Mouse (Mus musculus): ENCODE measurements around the gene Bcas3.

Bcas3 gene

DNA sequence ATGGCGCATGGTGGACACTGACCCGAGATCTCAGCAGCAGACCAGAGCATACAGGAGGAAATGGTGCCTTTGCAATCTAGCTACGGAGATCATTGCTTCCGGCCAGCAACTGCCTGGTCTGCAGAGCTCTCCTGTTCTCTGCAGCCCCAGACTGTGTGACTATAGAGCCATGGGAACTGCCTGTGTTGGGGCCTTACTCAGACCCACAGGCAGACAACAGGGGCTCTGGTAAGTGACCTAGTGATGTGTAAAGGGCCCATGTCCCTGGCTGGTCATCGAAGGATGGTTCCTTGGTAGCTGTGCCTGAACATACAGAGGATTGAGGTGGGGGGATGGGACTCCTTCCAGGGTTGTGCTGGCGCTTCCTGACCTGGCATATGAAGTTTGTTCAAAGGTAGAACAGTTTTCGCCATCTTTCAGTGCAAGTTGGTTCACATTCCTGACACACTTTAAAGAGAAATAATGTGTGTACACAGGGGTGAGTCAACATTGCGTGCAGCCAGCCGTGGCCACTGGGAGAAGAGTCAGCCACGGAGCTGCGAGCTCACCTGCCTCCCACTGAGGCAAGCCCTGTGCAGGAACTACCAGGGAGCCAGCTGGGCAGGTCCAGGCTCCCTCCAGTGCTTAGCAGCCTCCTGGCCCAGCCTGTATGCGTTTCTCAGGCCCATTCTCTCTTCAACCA lies 439.7 kb downstream of the Bcas3 start:
- DNase-seq (ENCODE audit: low spot score in 2 of 2), result peak in 1 of 2 experiments; percentile 53

GRCm38 (mm10) chr11:85799456-85799855 lies 446.5 kb downstream of the Bcas3 start:
- DNase-seq (ENCODE audit: low spot score in 2 of 2), result no peak

DNA sequence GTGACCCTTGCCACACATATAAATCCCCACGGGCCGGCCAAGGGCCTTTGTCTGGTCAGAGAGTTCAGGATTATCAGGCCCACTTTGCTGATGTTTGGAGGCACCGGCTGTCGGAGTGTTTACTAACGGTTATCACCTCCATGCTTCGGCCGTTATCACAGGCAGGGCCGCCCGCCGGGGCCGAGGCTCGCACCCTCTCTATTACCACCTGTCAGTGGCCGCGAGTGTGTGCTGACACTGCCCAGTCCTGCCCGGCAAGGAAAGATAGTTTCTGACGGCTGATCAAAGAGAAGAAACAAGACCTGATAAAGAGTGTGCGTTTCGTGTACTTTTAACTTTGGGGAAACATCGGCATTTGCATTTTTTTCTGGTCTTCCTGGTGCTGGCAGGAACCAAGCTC lies 446.9 kb downstream of the Bcas3 start:
- no peak for DNase-seq (ENCODE audit: low spot score in 2 of 2)

DNA sequence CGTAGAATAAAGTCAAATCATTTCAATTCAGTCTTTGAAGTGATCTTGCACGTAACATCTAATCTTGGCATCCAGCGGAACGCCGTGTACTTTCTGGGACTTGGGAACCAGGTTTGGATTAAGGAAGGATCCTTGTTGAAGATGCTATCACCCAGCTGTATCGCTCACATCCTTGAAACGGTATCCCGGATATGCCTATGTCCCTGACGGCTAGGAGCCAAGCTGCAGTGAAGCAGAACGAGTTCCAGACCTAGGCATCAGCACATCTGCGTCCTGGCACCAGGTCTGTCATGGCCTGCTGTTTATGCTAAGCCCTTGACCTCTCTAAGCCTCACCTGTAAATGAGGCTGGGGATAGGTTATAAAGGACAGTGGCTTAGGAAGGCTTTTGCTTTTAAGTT lies 447.4 kb downstream of the Bcas3 start:
- DNase-seq (ENCODE audit: low spot score in 2 of 2), result no peak

DNA sequence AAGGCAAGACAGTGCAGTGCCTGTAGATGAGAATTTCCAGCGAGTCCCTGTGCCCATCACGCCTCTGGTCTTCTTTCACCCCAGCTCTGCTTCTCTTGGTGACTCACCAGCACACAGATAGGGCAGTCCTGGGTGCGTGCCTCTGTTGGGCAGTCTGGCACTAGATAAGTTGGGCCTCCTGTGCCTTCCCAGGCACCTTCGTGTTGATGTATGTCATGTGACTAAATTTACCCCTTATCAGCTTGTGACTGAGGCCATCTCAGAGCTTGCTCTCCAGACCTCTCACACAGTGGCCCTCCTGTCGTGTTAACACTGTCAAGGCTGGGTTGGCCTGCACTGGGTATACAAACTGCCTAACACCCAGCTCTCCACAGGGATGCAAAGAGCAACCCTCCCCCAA lies 451.1 kb downstream of the Bcas3 start:
- no peak for DNase-seq (ENCODE audit: low spot score in 2 of 2)

GRCm38 (mm10) chr11:85805779-85806178 lies 452.8 kb downstream of the Bcas3 start:
- no peak for DNase-seq (ENCODE audit: low spot score in 2 of 2)

GRCm38 (mm10) chr11:85807353-85807752 lies 454.4 kb downstream of the Bcas3 start:
- no peak for DNase-seq (ENCODE audit: low spot score in 2 of 2)

DNA sequence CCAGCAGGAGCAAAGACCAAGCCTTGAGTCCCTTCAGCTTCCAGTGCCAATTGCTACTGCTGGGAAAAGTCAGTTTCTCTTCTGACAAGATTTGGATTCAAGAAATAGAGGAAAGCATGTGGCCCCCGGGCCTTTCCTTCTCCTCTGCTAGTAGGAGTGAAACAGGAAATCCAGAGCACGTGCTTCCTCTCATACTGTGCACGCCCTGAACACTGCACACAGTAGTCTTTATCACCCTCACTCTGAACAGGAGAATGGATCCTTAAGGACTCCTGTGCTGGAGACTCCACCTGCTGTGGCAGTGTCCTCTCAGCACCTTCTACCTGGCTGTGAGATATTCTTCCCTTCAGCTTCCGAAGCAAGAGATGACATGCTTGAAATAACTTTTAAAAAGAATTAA lies 458.3 kb downstream of the Bcas3 start:
- no peak for DNase-seq (ENCODE audit: low spot score in 2 of 2)

DNA sequence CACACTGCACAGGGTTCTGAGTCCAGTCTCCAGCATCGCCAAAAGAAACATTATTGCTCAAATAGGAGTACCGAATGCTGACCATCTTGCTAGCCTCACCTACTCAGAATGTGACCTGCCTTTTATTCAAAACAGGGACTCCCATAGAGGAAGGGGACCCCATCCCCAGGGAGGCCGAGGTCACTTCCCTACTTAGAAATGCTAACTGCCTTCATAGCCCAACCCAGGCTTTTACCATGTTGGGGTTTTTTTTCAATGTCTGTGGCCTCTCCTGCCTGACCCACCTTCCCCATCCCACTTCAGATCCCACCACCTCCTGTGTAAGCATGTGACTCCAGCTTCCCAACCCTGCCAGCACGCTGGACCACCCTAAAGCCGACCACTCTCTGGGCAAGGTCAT lies 458.7 kb downstream of the Bcas3 start:
- no peak for DNase-seq (ENCODE audit: low spot score in 2 of 2)

DNA sequence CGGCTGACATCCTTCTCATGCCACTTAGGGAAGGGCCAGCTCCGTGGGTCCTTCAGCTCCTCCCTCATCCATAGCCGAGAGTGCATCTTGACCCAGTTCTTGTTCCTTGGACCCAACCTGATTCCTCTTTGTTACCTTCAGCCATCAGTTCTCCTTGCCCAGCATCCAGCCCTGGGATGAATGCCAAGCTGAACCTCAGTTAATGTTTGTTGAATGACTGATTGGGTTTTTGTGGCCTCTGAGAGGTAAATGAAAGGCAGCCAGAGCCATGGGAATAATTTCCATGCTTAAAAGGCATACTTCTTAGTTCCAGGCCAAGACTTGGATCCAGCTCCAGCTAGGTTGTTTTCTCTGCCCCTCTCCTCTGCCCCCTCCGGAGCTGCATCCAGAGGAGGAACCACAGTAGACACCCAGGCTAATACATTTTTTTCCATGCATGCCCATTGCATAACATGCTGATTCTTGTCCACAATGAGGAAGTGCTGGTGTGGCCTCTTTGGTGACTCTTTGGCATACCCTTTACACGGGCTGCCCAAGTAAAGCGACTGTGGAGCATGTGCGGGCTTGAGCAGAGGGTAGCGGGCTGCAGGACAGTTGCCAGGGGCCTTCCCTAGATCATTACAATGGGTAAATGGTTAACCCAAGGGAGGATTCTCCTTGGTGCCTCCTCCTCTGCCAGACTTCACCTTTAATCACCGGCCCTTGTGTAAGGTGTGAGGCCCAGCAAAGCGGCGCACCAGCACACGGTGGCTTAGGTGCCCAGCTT lies 459.4 kb downstream of the Bcas3 start:
- DNase-seq (ENCODE audit: low spot score in 2 of 2), result no peak

- no peak for DNase-seq (ENCODE audit: low spot score in 2 of 2)
Measured at GRCm38 (mm10) chr11:85814678-85815077, 461.7 kb downstream of the Bcas3 start.

DNA sequence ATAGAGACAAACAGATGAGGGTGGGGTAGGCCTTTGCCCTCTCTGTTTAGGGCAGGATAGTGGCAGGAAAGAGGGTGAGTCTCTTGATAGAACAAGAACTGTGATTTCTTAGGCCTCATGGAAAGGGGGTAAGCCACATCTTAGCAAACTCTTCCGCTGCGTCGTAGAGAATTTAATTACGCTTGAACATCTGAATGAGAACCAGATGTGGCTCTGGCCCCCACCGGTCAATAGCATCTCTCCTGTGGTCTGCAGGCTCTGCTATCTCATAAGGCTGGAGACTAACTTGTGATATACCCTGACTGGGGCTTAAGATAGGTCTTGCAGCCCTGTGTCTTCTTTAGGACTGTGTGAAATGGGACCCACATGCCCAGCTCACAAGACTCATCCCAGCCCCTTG lies 463.5 kb downstream of the Bcas3 start:
- no peak for DNase-seq (ENCODE audit: low spot score in 2 of 2)

DNA sequence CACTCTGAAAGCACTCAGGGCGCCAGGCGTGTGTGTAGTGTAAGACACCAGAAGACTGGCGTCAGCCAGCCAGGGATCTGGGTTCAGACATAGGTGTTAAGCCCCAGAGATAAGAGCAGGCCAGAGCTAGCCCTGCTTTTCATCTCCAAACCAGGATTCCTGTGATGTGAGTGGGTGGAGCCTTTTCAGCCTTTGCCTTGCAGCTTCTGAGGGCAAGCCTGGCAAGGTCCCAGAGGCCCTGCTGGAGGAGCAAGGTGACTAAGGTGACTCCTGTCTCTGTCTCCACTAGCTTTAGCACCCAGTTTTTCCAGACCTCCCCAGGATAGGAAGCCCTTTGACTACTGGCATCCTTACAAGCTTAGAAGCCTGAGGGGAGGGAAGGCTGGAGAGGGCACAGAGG lies 465.4 kb downstream of the Bcas3 start:
- DNase-seq (ENCODE audit: low spot score in 2 of 2), result no peak

DNA sequence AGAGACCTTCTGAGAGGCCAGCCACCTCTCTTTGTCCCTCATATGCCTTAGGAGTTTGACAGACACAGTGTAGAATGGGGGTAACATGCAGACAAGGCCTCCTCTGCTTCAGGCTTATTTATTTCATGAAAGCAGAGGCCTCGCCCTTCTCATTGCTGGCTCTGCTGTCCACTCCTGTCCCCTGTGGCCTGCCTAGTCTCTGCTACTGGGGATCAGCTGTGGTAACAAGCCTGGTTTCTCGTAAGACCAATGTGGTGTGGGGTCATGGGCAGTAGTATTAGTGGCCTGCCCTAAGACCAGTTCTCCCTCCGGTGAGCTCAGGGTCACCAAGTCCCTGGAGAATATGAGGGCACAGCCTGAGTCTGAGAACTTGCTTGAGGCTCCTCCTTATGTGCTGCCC lies 468.0 kb downstream of the Bcas3 start:
- DNase-seq (ENCODE audit: low spot score in 2 of 2), result no peak

GRCm38 (mm10) chr11:85821659-85822058 lies 468.7 kb downstream of the Bcas3 start:
- DNase-seq (ENCODE audit: low spot score in 2 of 2), result no peak

DNA sequence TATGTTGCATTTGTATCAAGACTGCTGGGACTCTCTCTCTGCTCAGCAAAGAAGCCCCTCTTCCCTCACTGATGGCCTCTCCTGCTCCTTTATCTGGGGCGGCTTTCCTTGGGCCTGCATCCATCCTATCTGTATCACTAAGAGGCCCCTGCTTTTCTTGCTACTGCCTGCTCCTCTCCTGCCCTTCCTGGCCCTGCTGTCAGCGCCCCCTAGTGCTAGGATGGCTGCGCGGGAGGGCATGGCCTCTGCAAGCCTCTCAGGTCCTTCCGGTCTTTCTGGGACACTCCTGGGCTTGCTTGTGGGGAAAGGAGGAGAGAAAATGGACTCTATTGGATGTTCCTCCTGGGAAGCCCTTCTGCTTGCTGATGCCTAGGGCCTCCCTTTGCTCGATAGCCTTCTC lies 470.2 kb downstream of the Bcas3 start:
- peak; percentile 79 to 90 for DNase-seq (ENCODE audit: low spot score in 2 of 2)

- no peak for DNase-seq (ENCODE audit: low spot score in 2 of 2)
Measured at GRCm38 (mm10) chr11:85823794-85824193, 470.8 kb downstream of the Bcas3 start.

GRCm38 (mm10) chr11:85825031-85825430 lies 472.1 kb downstream of the Bcas3 start:
- DNase-seq (ENCODE audit: low spot score in 2 of 2), result no peak

DNA sequence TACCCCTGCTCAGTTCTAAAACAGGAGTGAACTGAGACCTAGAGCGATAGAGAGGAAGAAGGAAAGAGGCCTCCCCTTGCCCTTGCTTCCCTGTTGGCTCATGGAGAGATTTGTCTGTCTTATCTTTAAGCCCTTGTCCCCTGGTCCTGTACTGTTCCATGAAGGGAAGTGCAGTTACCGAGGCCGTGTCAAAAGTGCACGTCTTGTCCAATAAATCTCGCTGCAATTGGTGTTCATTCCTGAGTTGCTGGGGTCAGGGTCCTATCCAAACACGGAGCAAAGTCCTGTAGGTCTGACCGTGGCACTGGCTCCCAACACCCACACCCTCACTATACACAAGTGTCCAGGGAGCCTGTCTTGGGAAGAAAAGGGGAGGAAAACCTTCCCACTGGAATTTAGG lies 472.9 kb downstream of the Bcas3 start:
- DNase-seq (ENCODE audit: low spot score in 2 of 2), result no peak

GRCm38 (mm10) chr11:85827342-85827741 lies 474.4 kb downstream of the Bcas3 start:
- DNase-seq (ENCODE audit: low spot score in 2 of 2), result no peak

DNA sequence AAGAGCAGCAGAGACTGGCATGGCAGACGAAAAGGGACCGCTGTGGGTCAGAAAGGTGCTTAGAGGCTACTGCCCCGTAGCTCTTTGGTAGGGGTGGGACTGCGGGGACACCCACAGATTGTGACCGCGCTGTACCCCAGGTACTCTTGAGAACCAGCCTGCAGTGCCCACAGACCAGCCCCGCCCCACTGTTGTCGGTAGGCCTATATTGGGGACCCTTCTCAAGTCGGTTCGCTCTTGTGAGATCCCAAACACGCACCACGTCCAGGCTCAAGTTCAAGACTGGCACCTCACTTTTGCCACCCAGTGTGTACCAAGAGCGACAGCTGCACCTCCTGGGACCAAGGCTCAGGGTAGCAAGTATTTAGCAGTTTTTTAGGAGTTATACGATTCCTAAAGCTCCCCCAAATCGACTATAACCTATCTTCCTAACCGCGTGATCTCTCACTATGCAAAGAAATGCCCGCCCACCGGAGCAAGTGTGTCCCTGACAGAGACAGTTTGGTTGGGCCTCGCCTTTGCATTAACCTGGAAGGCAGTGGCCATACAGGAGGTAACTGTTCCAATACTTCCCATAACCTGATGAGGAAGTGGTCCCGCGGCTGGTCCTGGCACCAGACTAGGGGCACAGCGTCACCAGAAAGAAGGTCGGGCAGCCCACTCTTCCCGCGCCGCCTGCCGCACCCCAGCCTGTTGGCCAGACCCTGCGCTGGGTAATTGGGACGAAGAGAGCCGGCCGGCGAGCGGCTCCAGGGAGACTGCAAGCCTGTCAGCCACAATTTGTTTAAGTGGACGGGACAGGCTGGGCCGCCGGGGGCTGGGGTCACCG lies 475.9 kb downstream of the Bcas3 start:
- no peak for DNase-seq (ENCODE audit: low spot score in 2 of 2)
